Mouse (Mus musculus) right cerebral cortex, postnatal 36 days (tissue): Measurements from ENCODE around the gene Nxn.

ENCODE experiments used
- DNase-seq, 2 experiments: peaks; one replicate each; pipeline ENCODE4 v3.0.0; 2022; ENCODE audit warnings: low spot score in 2 of 2, mixed read lengths in 1 of 2

Gene Nxn

DNA sequence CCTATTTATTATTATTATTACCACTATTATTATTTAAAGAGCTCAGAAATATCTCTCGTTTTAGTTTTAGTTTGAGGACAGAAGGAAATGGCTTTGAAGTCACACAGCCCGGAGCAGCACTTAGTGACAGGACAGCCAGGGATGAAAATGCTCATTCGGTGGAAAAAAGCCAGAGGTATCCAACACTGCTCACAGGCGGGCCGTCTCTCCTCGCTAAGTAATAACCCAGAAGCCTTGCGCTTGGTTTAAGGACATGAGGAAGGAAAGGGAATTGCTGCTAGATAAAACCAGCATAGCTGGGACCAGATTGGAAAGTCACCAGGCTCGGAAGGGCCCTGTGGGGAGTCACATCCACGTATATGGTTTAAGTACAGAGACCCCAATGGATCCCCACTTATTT is 35.3 kb downstream of the Nxn start:
- DNase-seq = no peak

GRCm38 (mm10) chr11:76363178-76363577 is 35.8 kb downstream of the Nxn start:
- no peak for DNase-seq

DNA sequence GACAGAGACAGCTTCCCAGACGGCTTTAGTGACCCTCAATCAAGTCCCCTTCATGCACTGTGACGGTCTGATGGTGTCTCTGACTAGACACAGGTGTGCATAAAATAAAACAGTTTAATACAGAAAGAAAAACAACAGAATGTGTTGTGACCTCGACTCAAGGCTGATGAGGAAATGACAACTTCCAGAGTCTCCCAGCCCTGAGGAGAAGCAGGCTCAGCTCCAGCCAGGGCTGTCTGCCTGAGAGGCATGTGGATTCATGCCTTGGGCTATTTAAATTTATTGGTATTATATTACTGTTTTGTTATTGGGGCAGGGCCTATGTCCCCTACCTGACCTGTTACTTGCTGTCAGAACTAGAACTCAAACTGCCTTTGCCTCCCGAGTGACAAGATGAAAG is 37.5 kb downstream of the Nxn start:
- no peak for DNase-seq

DNA sequence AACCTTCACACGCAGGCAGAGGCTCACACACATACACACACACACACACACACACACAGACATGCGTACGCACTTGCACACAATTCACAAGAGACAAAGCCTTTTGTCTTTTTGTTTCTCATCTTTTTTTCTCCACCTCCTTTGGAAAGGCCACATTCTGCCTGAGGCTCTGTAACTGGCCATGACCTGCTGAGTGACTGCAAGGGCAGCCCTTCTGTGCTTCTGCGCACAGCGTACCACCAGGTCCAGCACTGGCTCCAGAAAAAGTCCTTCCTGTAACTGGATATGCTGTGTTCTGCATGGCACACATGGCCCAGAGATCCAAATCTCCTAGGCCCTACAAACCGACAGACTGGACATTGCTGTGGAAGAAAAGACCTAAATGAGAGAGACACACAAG is 38.7 kb downstream of the Nxn start:
- no peak for DNase-seq

- DNase-seq = no peak
These were observed 40.2 kb downstream of the Nxn start for GRCm38 (mm10) chr11:76358628-76359320.

DNA sequence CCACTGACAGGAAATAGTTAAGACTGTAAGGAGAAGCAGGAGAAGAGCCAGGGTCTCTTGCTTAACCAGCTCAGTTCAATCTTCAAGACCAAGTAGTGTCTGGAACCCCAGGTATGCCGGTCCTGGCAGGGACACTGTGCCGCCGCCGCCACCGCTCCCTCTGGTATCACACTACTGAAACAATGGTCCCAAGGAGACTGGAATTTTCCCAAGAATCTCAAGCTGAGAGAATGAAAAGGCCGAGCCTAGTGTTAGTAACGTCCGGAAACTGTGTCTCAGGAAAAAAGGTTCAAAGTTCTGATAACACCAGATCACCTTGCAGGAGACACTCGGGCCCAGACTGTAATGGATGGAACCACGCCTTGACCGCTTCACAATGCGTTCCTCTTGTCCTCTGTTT is 41.5 kb downstream of the Nxn start:
- DNase-seq = no peak

- no peak for DNase-seq
These were observed 42.8 kb downstream of the Nxn start for GRCm38 (mm10) chr11:76356091-76356490.

GRCm38 (mm10) chr11:76355425-76355824 is 43.5 kb downstream of the Nxn start:
- DNase-seq = no peak

DNA sequence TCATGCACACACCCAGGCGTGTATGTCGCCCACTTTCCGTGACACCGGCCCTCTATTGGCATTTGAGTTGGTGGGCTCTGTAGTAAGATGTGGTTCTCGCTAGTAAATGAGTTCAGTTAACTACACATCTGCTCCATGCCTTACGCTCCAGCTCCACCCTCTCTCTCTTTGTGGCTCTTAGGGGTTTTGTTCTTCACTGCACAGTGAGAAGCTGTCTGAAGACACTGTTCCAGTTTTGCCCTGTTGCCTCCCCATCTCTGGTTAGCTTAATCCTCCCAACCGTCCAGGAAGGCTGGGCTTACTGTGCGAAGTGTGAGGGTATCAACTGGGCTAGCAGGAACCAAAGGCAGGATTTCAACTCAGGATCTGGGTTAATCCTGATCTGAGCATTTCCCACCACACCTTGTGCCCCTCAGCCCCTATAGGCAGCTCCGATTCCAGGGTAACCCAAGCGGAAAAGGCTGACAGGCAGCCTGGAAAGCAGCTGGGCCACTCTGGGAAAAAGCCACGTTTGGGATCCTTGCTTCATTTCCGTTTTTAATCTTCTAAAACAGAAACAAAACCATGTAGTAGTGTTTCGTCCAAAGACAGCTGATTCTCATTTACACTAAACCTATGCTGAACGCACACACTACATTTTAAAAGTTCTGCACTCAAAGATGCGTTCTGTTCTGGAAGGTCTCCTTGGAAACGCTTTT is 45.9 kb downstream of the Nxn start:
- no peak for DNase-seq

- DNase-seq = no peak
These were observed 47.3 kb downstream of the Nxn start for GRCm38 (mm10) chr11:76351624-76352011.

- DNase-seq = no peak
These were observed 47.9 kb downstream of the Nxn start for GRCm38 (mm10) chr11:76350931-76351623.

- DNase-seq = no peak
These were observed 49.1 kb downstream of the Nxn start for GRCm38 (mm10) chr11:76349833-76350232.

DNA sequence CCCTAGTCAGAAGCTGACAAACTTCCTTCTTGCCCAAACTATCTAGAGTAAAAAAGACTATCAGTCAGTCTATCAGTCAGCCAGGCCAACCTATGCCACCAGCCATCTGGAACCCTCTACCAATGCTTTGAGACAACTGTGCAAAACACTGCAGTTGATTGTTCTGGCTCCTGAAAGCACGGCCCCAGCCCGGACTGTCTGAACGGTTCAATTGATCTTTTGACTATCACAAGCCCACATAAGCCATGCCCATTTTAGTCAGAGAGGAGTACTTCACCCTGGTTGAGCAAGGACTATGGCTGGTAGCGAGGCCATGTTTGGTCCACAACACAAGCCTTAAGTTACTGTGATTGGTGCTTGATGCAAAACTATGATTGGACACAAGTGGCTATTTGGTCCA is 51.4 kb downstream of the Nxn start:
- no peak for DNase-seq

GRCm38 (mm10) chr11:76343031-76343430 is 55.9 kb downstream of the Nxn start:
- DNase-seq = no peak

GRCm38 (mm10) chr11:76341884-76342645 is 56.9 kb downstream of the Nxn start:
- no peak for DNase-seq

- no peak for DNase-seq
These were observed 57.8 kb downstream of the Nxn start for GRCm38 (mm10) chr11:76341163-76341562.

- DNase-seq = no peak
These were observed 59.1 kb downstream of the Nxn start for GRCm38 (mm10) chr11:76339830-76340229.

DNA sequence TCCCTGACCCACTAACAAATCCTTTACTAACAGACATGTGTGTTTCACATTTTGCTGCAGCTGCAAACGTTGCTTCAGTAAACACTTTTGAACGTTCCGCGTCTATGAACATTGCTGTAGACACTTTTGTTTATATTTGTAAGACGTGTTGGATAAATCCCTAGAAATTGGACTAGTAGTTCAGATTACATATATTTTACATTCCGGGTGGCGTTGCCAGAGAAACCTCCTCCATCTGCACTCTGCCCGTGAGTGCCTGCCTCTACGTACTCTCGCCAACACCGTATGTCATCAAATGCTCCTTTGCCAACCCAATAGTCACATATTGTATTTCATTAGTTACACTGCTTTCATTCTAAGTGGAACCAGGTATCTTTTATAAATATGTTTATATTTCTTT is 59.8 kb downstream of the Nxn start:
- no peak for DNase-seq

GRCm38 (mm10) chr11:76338656-76339055 is 60.3 kb downstream of the Nxn start:
- no peak for DNase-seq

- DNase-seq = no peak
These were observed 61.2 kb downstream of the Nxn start for GRCm38 (mm10) chr11:76337764-76338163.

GRCm38 (mm10) chr11:76337236-76337635 is 61.7 kb downstream of the Nxn start:
- no peak for DNase-seq

GRCm38 (mm10) chr11:76336224-76336623 is 62.7 kb downstream of the Nxn start:
- DNase-seq = no peak
